Mouse (Mus musculus): ENCODE results near the gene Dgke. TPM values are rescaled to one million over a fixed set of nuclear protein-coding genes. Genes with fewer than 3 reads are reported as not detected.

Dgke gene
- polyA plus RNA-seq, 1 experiment from 2014 or later, result 3.4 TPM

GRCm38 (mm10) chr11:89022120-89022731 lies 44.4 kb downstream of the Dgke start:
- ATAC-seq, result no peak
- peak overlapping the region; percentile 5; the same call in 1 of the 2 replicates for H3K27ac ChIP-seq (ENCODE audit: low read length)
- peaks cover 11% of the 10 kb centered on the region; the same call in 1 of the 2 replicates for H3K4me1 ChIP-seq (ENCODE audit: insufficient read depth, low read depth, low read length)
- no peak overlapping the region for H3K4me2 ChIP-seq (replicated peaks; ENCODE audit: low read depth, low read length)
- H3K4me3 ChIP-seq (ENCODE audit: low read depth, low read length), result no peak overlapping the region
- no peaks in the 10 kb centered on the region for H3K9me3 ChIP-seq (ENCODE audit: low read length)
- DNase-seq (ENCODE audit: low spot score), result peak; percentile 38
- TF ChIP-seq EP300 (IDR thresholded peaks at IDR 0.05) (no peak), CTCF (IDR thresholded peaks at IDR 0.05) (no peak)
- 33% methylated on average over 8 of the region's 8 CpGs for WGBS
- H3K27me3 ChIP-seq (replicated peaks; ENCODE audit: insufficient read depth, low read length), result no peaks in the 10 kb centered on the region
- no peak overlapping the region for H3K9ac ChIP-seq (replicated peaks; ENCODE audit: low read depth)
- peaks cover 13% of the 10 kb centered on the region for H3K36me3 ChIP-seq (ENCODE audit: insufficient read depth, low read length)

GRCm38 (mm10) chr11:89021687-89022086 lies 45.0 kb downstream of the Dgke start:
- H3K9me3 ChIP-seq (ENCODE audit: low read length), result no peaks in the 10 kb centered on the region
- H3K4me2 ChIP-seq (replicated peaks; ENCODE audit: low read depth, low read length), result no peak overlapping the region
- H3K9ac ChIP-seq (replicated peaks; ENCODE audit: low read depth), result no peak overlapping the region
- TF ChIP-seq EP300 (IDR thresholded peaks at IDR 0.05), result no peak
- TF ChIP-seq CTCF (IDR thresholded peaks at IDR 0.05), result no peak
- no peak overlapping the region for H3K27ac ChIP-seq (ENCODE audit: low read length)
- 65% methylated on average over 7 of the region's 7 CpGs for WGBS
- peaks cover 13% of the 10 kb centered on the region for H3K36me3 ChIP-seq (ENCODE audit: insufficient read depth, low read length)
- no peak overlapping the region for H3K4me3 ChIP-seq (ENCODE audit: low read depth, low read length)
- no peaks in the 10 kb centered on the region for H3K27me3 ChIP-seq (replicated peaks; ENCODE audit: insufficient read depth, low read length)
- H3K4me1 ChIP-seq (ENCODE audit: insufficient read depth, low read depth, low read length), result peaks cover 11% of the 10 kb centered on the region; the same call in 1 of the 2 replicates
- no peak for ATAC-seq
- no peak for DNase-seq (ENCODE audit: low spot score)

- TF ChIP-seq EP300 (IDR thresholded peaks at IDR 0.05) (no peak), CTCF (IDR thresholded peaks at IDR 0.05) (peak; percentile 66)
- DNase-seq (ENCODE audit: low spot score) (peak; percentile 39), ATAC-seq (no peak)
- H3K4me3 ChIP-seq (ENCODE audit: low read depth, low read length), result no peak overlapping the region
- 68% methylated on average over 9 of the region's 9 CpGs for WGBS
- no peak overlapping the region for H3K9ac ChIP-seq (replicated peaks; ENCODE audit: low read depth)
- peaks cover 9% of the 10 kb centered on the region; the same call in 1 of the 2 replicates for H3K4me1 ChIP-seq (ENCODE audit: insufficient read depth, low read depth, low read length)
- no peak overlapping the region for H3K27ac ChIP-seq (ENCODE audit: low read length)
- H3K27me3 ChIP-seq (replicated peaks; ENCODE audit: insufficient read depth, low read length), result no peaks in the 10 kb centered on the region
- no peak overlapping the region for H3K4me2 ChIP-seq (replicated peaks; ENCODE audit: low read depth, low read length)
- no peaks in the 10 kb centered on the region for H3K9me3 ChIP-seq (ENCODE audit: low read length)
- H3K36me3 ChIP-seq (ENCODE audit: insufficient read depth, low read length), result peaks cover 17% of the 10 kb centered on the region
These were observed 45.9 kb downstream of the Dgke start for GRCm38 (mm10) chr11:89020681-89021305.

- Histone ChIP-seq H3K36me3 (ENCODE audit: insufficient read depth, low read length) (peaks cover 33% of the 10 kb centered on the region), H3K27ac (ENCODE audit: low read length) (no peak overlapping the region), H3K9ac (replicated peaks; ENCODE audit: low read depth) (no peak overlapping the region), H3K27me3 (replicated peaks; ENCODE audit: insufficient read depth, low read length) (no peaks in the 10 kb centered on the region), H3K4me1 (ENCODE audit: insufficient read depth, low read depth, low read length) (no peaks in the 10 kb centered on the region; the same call in 1 of the 2 replicates), H3K4me3 (ENCODE audit: low read depth, low read length) (no peak overlapping the region), H3K4me2 (replicated peaks; ENCODE audit: low read depth, low read length) (no peak overlapping the region), H3K9me3 (ENCODE audit: low read length) (no peaks in the 10 kb centered on the region)
- ATAC-seq, result no peak
- DNase-seq (ENCODE audit: low spot score), result no peak
- WGBS, result 79% methylated on average over 9 of the region's 9 CpGs
- TF ChIP-seq EP300 (IDR thresholded peaks at IDR 0.05) (no peak), CTCF (IDR thresholded peaks at IDR 0.05) (no peak)
These were observed 49.0 kb downstream of the Dgke start for GRCm38 (mm10) chr11:89017514-89018182.

GRCm38 (mm10) chr11:89012241-89012640 lies 54.4 kb downstream of the Dgke start:
- no peaks in the 10 kb centered on the region for H3K27me3 ChIP-seq (replicated peaks; ENCODE audit: insufficient read depth, low read length)
- H3K4me3 ChIP-seq (ENCODE audit: low read depth, low read length), result no peak overlapping the region
- TF ChIP-seq EP300 (IDR thresholded peaks at IDR 0.05) (no peak), CTCF (IDR thresholded peaks at IDR 0.05) (no peak)
- H3K9me3 ChIP-seq (ENCODE audit: low read length), result no peaks in the 10 kb centered on the region
- H3K27ac ChIP-seq (ENCODE audit: low read length), result no peak overlapping the region
- WGBS, result 81% methylated on average over 5 of the region's 5 CpGs
- ATAC-seq (no peak), DNase-seq (ENCODE audit: low spot score) (no peak)
- no peak overlapping the region for H3K4me2 ChIP-seq (replicated peaks; ENCODE audit: low read depth, low read length)
- no peaks in the 10 kb centered on the region for H3K4me1 ChIP-seq (ENCODE audit: insufficient read depth, low read depth, low read length)
- no peak overlapping the region for H3K9ac ChIP-seq (replicated peaks; ENCODE audit: low read depth)
- peaks cover 53% of the 10 kb centered on the region for H3K36me3 ChIP-seq (ENCODE audit: insufficient read depth, low read length)

- ATAC-seq, result peak; percentile 17; the same call in 1 of the 2 replicates
- Histone ChIP-seq H3K27ac (ENCODE audit: low read length) (no peak overlapping the region), H3K9ac (replicated peaks; ENCODE audit: low read depth) (no peak overlapping the region), H3K4me3 (ENCODE audit: low read depth, low read length) (no peak overlapping the region), H3K4me2 (replicated peaks; ENCODE audit: low read depth, low read length) (no peak overlapping the region), H3K4me1 (ENCODE audit: insufficient read depth, low read depth, low read length) (no peaks in the 10 kb centered on the region), H3K9me3 (ENCODE audit: low read length) (no peaks in the 10 kb centered on the region), H3K36me3 (ENCODE audit: insufficient read depth, low read length) (peaks cover 62% of the 10 kb centered on the region), H3K27me3 (replicated peaks; ENCODE audit: insufficient read depth, low read length) (no peaks in the 10 kb centered on the region)
- WGBS, result 64% methylated on average over 7 of the region's 7 CpGs
- DNase-seq (ENCODE audit: low spot score), result no peak
- TF ChIP-seq CTCF (IDR thresholded peaks at IDR 0.05) (no peak), EP300 (IDR thresholded peaks at IDR 0.05) (no peak)
These were observed 57.2 kb downstream of the Dgke start for GRCm38 (mm10) chr11:89009496-89009895.
